Mouse (Mus musculus): ENCODE measurements around the gene Flna. TPM values are rescaled to one million over a fixed set of nuclear protein-coding genes. Genes with fewer than 3 reads are reported as not detected.
A peak's percentile ranks its signal among the peaks of the same experiment; 100 is the strongest.

Gene Flna
- total RNA-seq, 2 experiments from 2014 or later, result 66.7 to 68.9 TPM

GRCm38 (mm10) chrX:74273422-74274322 is 24.1 kb upstream of the Flna start:
- Histone ChIP-seq H3K27ac (no peak overlapping the region), H3K4me3 (no peak overlapping the region)
- no peak for DNase-seq (ENCODE audit: extremely low spot score in 1 of 2, low spot score in 2 of 2)
- no peak for TF ChIP-seq CTCF (IDR thresholded peaks at IDR 0.05)
- intact Hi-C loops (cut with DNase I), result loop anchor here (10.0 kb wide), 1 partner anchor 309 kb away; the partner anchor contains the start of gene Hcfc1

GRCm38 (mm10) chrX:74270902-74271551 is 21.4 kb upstream of the Flna start:
- Histone ChIP-seq H3K27ac (peak overlapping the region; percentile 83), H3K4me3 (peak overlapping the region; percentile 59)
- TF ChIP-seq CTCF (IDR thresholded peaks at IDR 0.05), result no peak; the same call in 1 of the 2 replicates
- intact Hi-C loops (cut with DNase I), result loop anchor here (10.0 kb wide), 1 partner anchor 306 kb away; the partner anchor contains the start of gene Hcfc1
- DNase-seq (ENCODE audit: extremely low spot score in 1 of 2, low spot score in 2 of 2), result peak in 1 of 2 experiments; percentile 12

GRCm38 (mm10) chrX:74270062-74270901 is 20.7 kb upstream of the Flna start, which contains the start of gene Rpl10:
Rpl10 (plus strand) TSS chrX:74270812.
- DNase-seq (ENCODE audit: extremely low spot score in 1 of 2, low spot score in 2 of 2), result peak; percentile 82 to 89
- Histone ChIP-seq H3K27ac (peak within 1 kb of the TSS; percentile 93), H3K4me3 (peak within 1 kb of the TSS; percentile 59)
- TF ChIP-seq CTCF (IDR thresholded peaks at IDR 0.05), result peak; percentile 39
- intact Hi-C loops (cut with DNase I), result loop anchor here (10.0 kb wide), 1 partner anchor 305 kb away; the partner anchor contains the start of gene Hcfc1

GRCm38 (mm10) chrX:74269736-74270061 is 20.1 kb upstream of the Flna start:
- intact Hi-C loops (cut with DNase I), result loop anchor here (10.0 kb wide), 1 partner anchor 305 kb away; the partner anchor contains the start of gene Hcfc1
- TF ChIP-seq CTCF (IDR thresholded peaks at IDR 0.05), result no peak
- Histone ChIP-seq H3K4me3 (peak overlapping the region; percentile 45), H3K27ac (peak overlapping the region; percentile 93)
- DNase-seq (ENCODE audit: extremely low spot score in 1 of 2, low spot score in 2 of 2), result no peak

GRCm38 (mm10) chrX:74257746-74258145 is 8.1 kb upstream of the Flna start:
- intact Hi-C loops (cut with DNase I), result no loop called here
- TF ChIP-seq CTCF (IDR thresholded peaks at IDR 0.05), result no peak
- DNase-seq (ENCODE audit: extremely low spot score in 1 of 2, low spot score in 2 of 2), result no peak
- H3K27ac ChIP-seq, result no peak overlapping the region
- H3K4me3 ChIP-seq, result no peak overlapping the region

GRCm38 (mm10) chrX:74254888-74255565 is 5.4 kb upstream of the Flna start:
- Histone ChIP-seq H3K27ac (peak overlapping the region; percentile 78), H3K4me3 (peak overlapping the region; percentile 66)
- intact Hi-C loops (cut with DNase I), result no loop called here
- no peak for TF ChIP-seq CTCF (IDR thresholded peaks at IDR 0.05)
- no peak for DNase-seq (ENCODE audit: extremely low spot score in 1 of 2, low spot score in 2 of 2)

GRCm38 (mm10) chrX:74254153-74254887 is 4.7 kb upstream of the Flna start, which contains the start of gene Emd:
Emd (plus strand) TSS chrX:74254687.
- H3K4me3 ChIP-seq, result peak within 1 kb of the TSS; percentile 66
- intact Hi-C loops (cut with DNase I), result no loop called here
- peak; percentile 77 to 83 for DNase-seq (ENCODE audit: extremely low spot score in 1 of 2, low spot score in 2 of 2)
- TF ChIP-seq CTCF (IDR thresholded peaks at IDR 0.05), result no peak
- peak within 1 kb of the TSS; percentile 78 for H3K27ac ChIP-seq

- peak; percentile 22 to 34 for DNase-seq (ENCODE audit: extremely low spot score in 1 of 2, low spot score in 2 of 2)
- intact Hi-C loops (cut with DNase I), result loop anchor here (1.0 to 5.0 kb wide), 4 partner anchors 119 to 226 kb away; partner anchors contain the start of gene Irak1
- Histone ChIP-seq H3K27ac (no peak overlapping the region; the same call in 1 of the 2 replicates), H3K4me3 (peak overlapping the region; percentile 49)
- peak; percentile 57 for TF ChIP-seq CTCF (IDR thresholded peaks at IDR 0.05)
Measured at GRCm38 (mm10) chrX:74248651-74249050, 969 bp downstream of the Flna start.

- DNase-seq (ENCODE audit: extremely low spot score in 1 of 2, low spot score in 2 of 2), result no peak
- intact Hi-C loops (cut with DNase I), result loop anchor here (2.0 to 5.0 kb wide), 5 partner anchors 121 to 280 kb away; partner anchors contain the start of genes Hcfc1 and Irak1
- H3K4me3 ChIP-seq, result peak overlapping the region; percentile 63
- TF ChIP-seq CTCF (IDR thresholded peaks at IDR 0.05), result no peak
- H3K27ac ChIP-seq, result peak overlapping the region; percentile 59; the same call in 1 of the 2 replicates
Measured at GRCm38 (mm10) chrX:74246693-74247092, 2.9 kb downstream of the Flna start.

GRCm38 (mm10) chrX:74246213-74246681 is 3.4 kb downstream of the Flna start:
- no peak for TF ChIP-seq CTCF (IDR thresholded peaks at IDR 0.05)
- DNase-seq (ENCODE audit: extremely low spot score in 1 of 2, low spot score in 2 of 2), result peak; percentile 75 to 82
- Histone ChIP-seq H3K27ac (peak overlapping the region; percentile 82), H3K4me3 (peak overlapping the region; percentile 63)
- intact Hi-C loops (cut with DNase I), result loop anchor here (2.0 to 5.0 kb wide), 5 partner anchors 121 to 279 kb away; partner anchors contain the start of genes Hcfc1 and Irak1
